Mouse (Mus musculus) neural tube, embryonic 15.5 days (tissue): ENCODE results near the gene Cetn3. TPM values are rescaled to one million over a fixed set of nuclear protein-coding genes. Genes with fewer than 3 reads are reported as not detected.
A peak's percentile ranks its signal among the peaks of the same experiment; 100 is the strongest.

Source experiments
- ATAC-seq: fragments of 200-750 bp; cut with Nextera tagmentation; 2 replicates; pipeline ENCODE4 v1.8.0; 2017; ENCODE audit warnings: mild to moderate bottlenecking, moderate TSS enrichment, moderate library complexity; ENCODE audit not compliant: low FRiP score
- H3K27ac ChIP-seq: fragments of 300-500 bp; sonication (generic); replicated peaks from 2 replicates; pipeline ENCODE4 v1.5.1; 2015; ENCODE audit warnings: mild to moderate bottlenecking, inconsistent platforms
- H3K27me3 ChIP-seq: fragments of 300-500 bp; sonication (generic); replicated peaks from 2 replicates; pipeline ENCODE4 v1.6.1; 2015; ENCODE audit warnings: inconsistent platforms
- H3K36me3 ChIP-seq: fragments of 300-500 bp; sonication (generic); 2 replicates; pipeline ENCODE4 v1.6.1; 2015; ENCODE audit warnings: inconsistent platforms
- H3K4me1 ChIP-seq: fragments of 300-500 bp; sonication (generic); 2 replicates; pipeline ENCODE4 v1.6.1; 2015; ENCODE audit warnings: inconsistent platforms
- H3K4me2 ChIP-seq: fragments of 300-500 bp; sonication (generic); 2 replicates; pipeline ENCODE4 v1.6.1; 2015; ENCODE audit warnings: inconsistent platforms, mild to moderate bottlenecking, moderate library complexity
- H3K4me3 ChIP-seq: fragments of 300-500 bp; sonication (generic); replicated peaks from 2 replicates; pipeline ENCODE4 v1.5.1; 2015; ENCODE audit warnings: mild to moderate bottlenecking, inconsistent platforms
- H3K9ac ChIP-seq: fragments of 300-500 bp; sonication (generic); replicated peaks from 2 replicates; pipeline ENCODE4 v1.6.1; 2015; ENCODE audit warnings: mild to moderate bottlenecking, inconsistent platforms
- H3K9me3 ChIP-seq: fragments of 300-500 bp; sonication (generic); replicated peaks from 2 replicates; pipeline ENCODE4 v1.6.1; 2016; ENCODE audit warnings: inconsistent platforms
- WGBS: fragments of 180-500 bp; shearing (Covaris S2); methylation state at CpG from one replicate; pipeline ENCODE4 v1.1.7; 2015; ENCODE audit warnings: mixed read lengths; 5-methylcytosine and 5-hydroxymethylcytosine counted together
- polyA plus RNA-seq: library from polyadenylated mRNA; unstranded; fragments of >200 nt; fragmentation: Nextera tagmentation; extraction: Ambion mirVana; gene quantifications from 2 replicates; pipeline ENCODE4 v1.2.1, GENCODE M21; 2015

The Cetn3 gene
- polyA plus RNA-seq = 212 and 218 TPM in 2 replicates

DNA sequence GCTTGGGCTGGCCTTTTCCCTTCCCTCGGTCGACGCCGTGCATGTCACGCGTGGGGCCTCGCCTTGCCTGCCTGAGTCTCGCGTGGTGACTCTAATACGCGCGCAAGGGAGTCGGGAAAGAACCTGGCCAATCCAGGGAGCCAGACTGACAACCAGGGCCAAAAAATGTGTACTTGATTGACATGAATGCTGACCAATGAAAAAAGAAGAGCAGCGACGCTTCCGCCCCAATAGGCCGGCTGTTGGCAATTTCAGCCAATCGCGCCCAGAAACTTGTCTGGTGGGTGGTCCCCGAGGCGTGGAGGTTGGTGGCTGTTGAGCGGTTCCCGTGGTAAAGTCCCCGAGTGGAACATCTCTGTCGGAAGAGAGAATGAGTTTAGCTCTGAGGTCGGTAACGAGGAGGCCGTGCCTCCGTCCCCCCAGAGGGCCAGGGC is at the start of gene Cetn3:
Gene Cetn3, plus strand, starts transcription at position 107 of the 434 bp plus-strand sequence.
- Histone ChIP-seq H3K4me2 (peak within 1 kb of the TSS; percentile 70), H3K4me1 (peaks cover 15% of the 10 kb centered on the region), H3K9ac (peak within 1 kb of the TSS; percentile 84), H3K9me3 (no peaks in the 10 kb centered on the region), H3K27ac (peak within 1 kb of the TSS; percentile 99), H3K4me3 (peak within 1 kb of the TSS; percentile 63), H3K27me3 (no peaks in the 10 kb centered on the region), H3K36me3 (0 out of 2 replicates have a peak, but pooled peaks cover 6% of the 10 kb centered on the region)
- ATAC-seq = peak; percentile 95
- WGBS = under 1% methylated on average over 29 of the region's 29 CpGs

DNA sequence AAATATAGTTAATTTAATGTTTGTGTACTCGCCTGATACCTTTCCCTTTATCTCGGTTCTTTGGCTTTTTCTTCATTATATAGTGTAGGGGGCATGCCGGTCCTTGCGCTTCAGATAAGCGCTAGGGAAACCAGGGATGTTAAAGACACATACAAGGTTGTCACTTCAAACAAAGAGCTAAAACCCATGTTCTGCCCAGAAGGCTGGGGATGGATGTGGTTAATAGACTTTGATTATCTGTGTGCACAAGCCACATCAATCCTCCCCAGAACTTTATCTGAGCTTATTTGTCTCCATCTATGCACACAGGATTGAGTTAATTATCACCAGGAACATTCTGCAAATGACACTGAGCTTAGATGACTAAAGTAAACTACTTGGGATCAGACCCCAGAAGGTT is 46.3 kb upstream of the Cetn3 start:
- H3K27me3 ChIP-seq = no peaks in the 10 kb centered on the region

DNA sequence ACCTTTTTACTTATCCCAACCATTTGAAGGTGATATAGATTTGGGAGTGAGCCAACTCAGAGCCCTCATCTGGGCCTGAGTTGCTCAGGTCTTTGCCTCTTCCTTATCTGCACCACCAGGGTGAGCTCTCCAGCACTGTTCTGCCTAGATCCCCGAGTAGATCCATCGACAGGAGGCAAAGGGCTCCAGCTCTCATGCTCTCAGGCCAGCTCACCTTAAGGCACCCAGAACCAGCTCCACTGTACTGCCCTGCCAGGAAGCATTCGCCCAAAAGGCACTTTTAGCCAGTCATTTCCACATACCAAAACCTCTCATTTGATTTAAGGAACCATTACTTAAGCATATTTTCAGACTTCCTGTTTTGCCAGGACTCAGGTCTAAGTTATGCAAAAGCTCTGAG is 42.0 kb upstream of the Cetn3 start:
- no peak overlapping the region for H3K4me3 ChIP-seq
- no peaks in the 10 kb centered on the region for H3K36me3 ChIP-seq
- 57% methylated on average over 3 of the region's 3 CpGs for WGBS
- H3K9ac ChIP-seq = no peak overlapping the region
- H3K9me3 ChIP-seq = no peaks in the 10 kb centered on the region
- no peaks in the 10 kb centered on the region for H3K4me1 ChIP-seq
- H3K4me2 ChIP-seq = no peak overlapping the region
- H3K27me3 ChIP-seq = no peaks in the 10 kb centered on the region
- H3K27ac ChIP-seq = no peak overlapping the region
- no peak for ATAC-seq

More for the DNA sequence above, 46.3 kb upstream of the Cetn3 start:
- Histone ChIP-seq H3K4me2 (no peak overlapping the region), H3K4me3 (no peak overlapping the region), H3K4me1 (no peaks in the 10 kb centered on the region), H3K9me3 (no peaks in the 10 kb centered on the region), H3K27ac (no peak overlapping the region), H3K9ac (no peak overlapping the region), H3K36me3 (no peaks in the 10 kb centered on the region)
- WGBS = 95% methylated on average over 5 of the region's 5 CpGs
- no peak for ATAC-seq

DNA sequence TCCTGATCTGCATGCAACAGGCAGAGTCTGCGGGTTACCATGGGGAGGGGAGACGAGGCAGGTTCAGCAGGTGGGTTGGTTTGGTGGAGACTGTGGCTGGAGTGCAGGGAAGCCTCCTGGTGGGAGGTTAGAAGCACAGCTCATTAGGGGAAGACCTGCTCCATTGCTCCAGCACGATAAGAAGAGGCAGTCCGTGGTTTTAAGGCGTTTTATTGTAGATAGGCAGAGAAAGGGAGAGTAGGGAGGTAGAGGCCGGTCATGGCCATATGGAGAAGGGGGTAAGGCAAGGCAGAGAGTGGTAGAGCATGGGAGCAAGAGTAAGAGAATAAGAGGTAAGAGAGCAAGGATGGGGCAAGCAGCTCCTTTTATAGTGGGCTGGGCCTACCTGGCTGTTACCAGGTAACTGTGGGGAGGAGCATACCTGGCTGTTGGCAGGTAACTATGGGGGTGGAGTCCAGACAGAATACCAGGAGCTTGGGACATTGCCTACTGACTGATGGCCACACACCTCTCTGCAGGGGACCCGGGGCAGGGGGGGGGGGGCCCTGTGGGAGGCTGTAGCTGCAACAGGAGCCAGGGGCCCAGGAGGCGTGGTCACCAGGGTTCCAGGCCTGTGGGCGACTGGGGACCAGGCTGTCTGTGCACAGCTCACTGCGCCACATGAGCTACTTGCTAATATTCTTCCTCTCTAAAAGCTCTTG is 39.3 kb upstream of the Cetn3 start:
- ATAC-seq = no peak
- Histone ChIP-seq H3K4me1 (no peaks in the 10 kb centered on the region), H3K9ac (no peak overlapping the region), H3K36me3 (no peaks in the 10 kb centered on the region), H3K4me2 (no peak overlapping the region), H3K27me3 (no peaks in the 10 kb centered on the region), H3K27ac (no peak overlapping the region), H3K4me3 (no peak overlapping the region), H3K9me3 (no peaks in the 10 kb centered on the region)
- 52% methylated on average over 10 of the region's 10 CpGs for WGBS

DNA sequence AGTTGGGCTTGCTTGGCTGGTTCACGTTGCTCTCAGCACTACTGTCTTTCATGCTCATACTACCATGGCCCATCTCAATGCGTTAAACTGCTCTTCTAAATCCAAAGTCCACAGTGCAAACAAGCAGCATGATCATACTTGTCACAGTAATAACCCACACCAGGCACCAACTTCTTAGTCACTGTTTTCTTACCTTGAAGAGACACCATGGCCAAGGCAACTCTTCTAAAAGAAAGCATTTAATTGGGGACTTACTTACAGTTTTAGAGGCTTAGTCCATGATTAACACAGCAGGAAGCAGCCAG is 38.8 kb upstream of the Cetn3 start:
- H3K9ac ChIP-seq = no peak overlapping the region
- H3K9me3 ChIP-seq = no peaks in the 10 kb centered on the region
- 47% methylated on average over 2 of the region's 2 CpGs for WGBS
- ATAC-seq = no peak
- no peak overlapping the region for H3K27ac ChIP-seq
- H3K36me3 ChIP-seq = no peaks in the 10 kb centered on the region
- H3K4me3 ChIP-seq = no peak overlapping the region
- H3K27me3 ChIP-seq = no peaks in the 10 kb centered on the region
- no peak overlapping the region for H3K4me2 ChIP-seq
- H3K4me1 ChIP-seq = no peaks in the 10 kb centered on the region

DNA sequence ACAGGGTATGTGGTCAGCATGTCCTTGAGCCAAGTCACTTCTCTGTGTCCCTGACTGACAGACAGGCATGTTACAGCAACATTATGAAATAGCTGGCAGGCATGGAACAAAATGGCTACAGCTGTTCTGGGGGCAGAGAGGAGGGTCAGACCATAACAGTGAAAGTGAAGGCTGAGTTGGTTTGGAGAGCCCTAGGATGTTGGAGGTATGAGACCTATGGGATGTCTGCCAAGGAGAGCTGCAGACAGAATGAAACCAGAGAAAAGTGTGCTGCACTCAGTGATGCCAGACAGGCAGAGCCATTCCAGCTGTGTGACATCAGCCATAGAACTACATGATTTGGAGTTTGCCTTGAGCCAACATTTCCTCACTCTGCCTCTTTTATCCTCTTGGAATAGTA is 28.0 kb upstream of the Cetn3 start:
- Histone ChIP-seq H3K27ac (no peak overlapping the region), H3K9me3 (no peaks in the 10 kb centered on the region), H3K36me3 (no peaks in the 10 kb centered on the region), H3K27me3 (no peaks in the 10 kb centered on the region), H3K4me2 (no peak overlapping the region), H3K4me3 (no peak overlapping the region), H3K9ac (no peak overlapping the region), H3K4me1 (no peaks in the 10 kb centered on the region)
- ATAC-seq = no peak

DNA sequence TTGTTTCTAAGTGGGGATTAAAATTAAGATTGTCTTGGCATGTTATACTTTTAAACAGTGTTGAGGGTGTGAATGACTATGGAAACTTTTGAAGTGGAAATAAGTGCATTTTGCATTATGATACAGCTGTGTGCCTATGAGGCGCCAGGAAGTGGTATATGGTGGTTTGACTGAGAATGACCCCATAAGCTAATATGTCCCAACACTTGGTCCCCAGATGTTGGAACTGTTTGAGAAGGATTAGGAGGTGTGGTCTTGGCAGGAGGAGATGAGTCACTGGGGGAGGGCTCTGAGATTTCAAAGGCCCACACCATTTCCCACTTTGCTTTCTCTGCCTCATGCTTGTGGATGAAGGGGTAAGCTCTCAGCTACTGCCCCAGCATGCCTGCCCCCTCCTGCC is 27.6 kb upstream of the Cetn3 start:
- Histone ChIP-seq H3K9me3 (no peaks in the 10 kb centered on the region), H3K27ac (no peak overlapping the region), H3K4me3 (no peak overlapping the region), H3K4me2 (no peak overlapping the region), H3K36me3 (no peaks in the 10 kb centered on the region), H3K4me1 (no peaks in the 10 kb centered on the region), H3K9ac (no peak overlapping the region), H3K27me3 (no peaks in the 10 kb centered on the region)
- WGBS = 94% methylated on average over 1 of the region's 1 CpGs
- no peak for ATAC-seq

DNA sequence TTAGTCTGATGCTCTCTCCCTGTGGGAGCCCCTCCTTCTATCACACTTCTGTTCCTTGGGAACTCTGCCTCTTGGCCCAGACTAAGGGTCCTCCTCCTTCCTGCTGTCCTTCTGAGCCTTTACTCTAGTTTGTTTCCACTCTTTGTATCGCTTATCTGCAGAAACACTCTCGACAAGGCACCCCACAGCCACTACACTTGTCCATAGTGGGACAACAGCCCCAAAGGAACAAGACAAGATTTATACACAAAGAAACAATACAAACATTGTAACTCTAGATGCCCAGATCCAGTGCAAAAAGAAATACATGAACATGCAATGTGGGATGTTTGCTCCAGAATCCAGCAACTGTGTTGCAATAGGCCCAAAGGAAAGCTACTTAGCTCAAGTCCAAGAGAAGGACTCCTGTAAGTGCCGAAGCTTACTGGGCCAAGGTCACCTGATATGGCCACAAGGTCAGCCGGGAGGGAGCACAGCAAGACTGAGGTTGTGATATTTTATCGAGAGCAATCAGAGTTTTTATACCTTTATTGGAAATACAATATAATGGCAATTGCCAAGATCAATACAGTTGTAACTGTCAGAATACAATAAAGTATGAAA is 25.7 kb upstream of the Cetn3 start:
- 86% methylated on average over 5 of the region's 5 CpGs for WGBS
- Histone ChIP-seq H3K4me1 (0 out of 2 replicates have a peak, but pooled peaks cover 2% of the 10 kb centered on the region), H3K27me3 (no peaks in the 10 kb centered on the region), H3K27ac (no peak overlapping the region), H3K4me2 (no peak overlapping the region), H3K4me3 (no peak overlapping the region), H3K36me3 (no peaks in the 10 kb centered on the region), H3K9me3 (no peaks in the 10 kb centered on the region), H3K9ac (no peak overlapping the region)
- ATAC-seq = no peak

DNA sequence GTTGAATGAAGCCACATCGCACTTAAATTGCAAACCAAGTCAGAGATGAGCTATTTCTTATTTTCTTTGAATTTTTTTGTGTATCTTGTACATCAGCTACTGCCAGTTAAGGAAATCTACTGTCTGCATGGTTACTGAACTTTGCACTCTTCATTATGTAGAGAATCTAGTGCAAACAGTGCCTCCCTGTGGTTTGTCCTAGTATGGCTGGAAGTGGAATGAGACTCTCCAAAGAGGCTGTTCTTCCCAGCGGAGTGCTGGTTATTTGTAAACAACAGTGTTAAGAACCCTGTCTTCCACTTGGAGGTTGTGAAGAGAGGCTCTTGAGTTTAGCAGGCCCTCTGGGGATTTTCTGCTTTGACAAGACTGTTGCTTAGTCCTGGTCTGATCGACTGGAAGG is 22.5 kb upstream of the Cetn3 start:
- no peak overlapping the region for H3K4me2 ChIP-seq
- H3K9ac ChIP-seq = no peak overlapping the region
- no peak for ATAC-seq
- no peak overlapping the region for H3K27ac ChIP-seq
- H3K4me1 ChIP-seq = 0 out of 2 replicates have a peak, but pooled peaks cover 2% of the 10 kb centered on the region
- no peaks in the 10 kb centered on the region for H3K27me3 ChIP-seq
- 38% methylated on average over 3 of the region's 3 CpGs for WGBS
- no peaks in the 10 kb centered on the region for H3K36me3 ChIP-seq
- H3K4me3 ChIP-seq = no peak overlapping the region
- H3K9me3 ChIP-seq = no peaks in the 10 kb centered on the region

DNA sequence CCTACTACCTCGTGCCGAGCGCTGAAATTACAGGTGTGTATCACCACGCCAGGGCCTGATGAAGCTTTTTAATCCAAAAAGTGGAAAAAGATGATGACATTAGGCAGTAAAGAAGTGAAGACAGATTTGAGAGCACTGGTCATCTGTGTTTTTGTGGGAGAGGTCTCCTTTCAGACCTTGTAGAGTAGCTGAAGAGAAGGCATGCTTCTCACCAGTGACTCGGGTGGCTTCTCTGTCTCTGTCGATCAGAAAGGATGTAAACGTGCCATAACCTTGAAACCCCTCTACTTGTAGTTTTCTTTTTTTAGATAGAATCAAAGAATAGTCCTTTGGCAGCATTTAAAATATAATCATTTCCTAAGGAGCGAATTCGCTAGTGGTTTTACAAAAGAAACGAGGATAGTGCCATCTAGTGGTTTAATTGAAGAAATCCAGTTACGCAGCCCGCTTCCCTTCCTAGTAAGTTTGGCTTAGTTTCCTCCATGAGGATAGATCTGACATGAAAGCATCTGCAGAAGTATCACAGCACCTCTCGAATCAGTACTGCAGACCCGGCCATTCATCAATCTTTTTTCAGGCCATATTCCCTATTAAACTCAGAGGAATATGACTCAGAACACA is 21.2 kb upstream of the Cetn3 start:
- H3K36me3 ChIP-seq = no peaks in the 10 kb centered on the region
- peak; percentile 66; the same call in 1 of the 2 replicates for ATAC-seq
- H3K9ac ChIP-seq = no peak overlapping the region
- H3K4me1 ChIP-seq = 0 out of 2 replicates have a peak, but pooled peaks cover 2% of the 10 kb centered on the region
- H3K27me3 ChIP-seq = no peaks in the 10 kb centered on the region
- peak overlapping the region; percentile 37; the same call in 1 of the 2 replicates for H3K4me2 ChIP-seq
- WGBS = 34% methylated on average over 14 of the region's 14 CpGs
- no peak overlapping the region for H3K27ac ChIP-seq
- no peak overlapping the region for H3K4me3 ChIP-seq
- H3K9me3 ChIP-seq = no peaks in the 10 kb centered on the region

DNA sequence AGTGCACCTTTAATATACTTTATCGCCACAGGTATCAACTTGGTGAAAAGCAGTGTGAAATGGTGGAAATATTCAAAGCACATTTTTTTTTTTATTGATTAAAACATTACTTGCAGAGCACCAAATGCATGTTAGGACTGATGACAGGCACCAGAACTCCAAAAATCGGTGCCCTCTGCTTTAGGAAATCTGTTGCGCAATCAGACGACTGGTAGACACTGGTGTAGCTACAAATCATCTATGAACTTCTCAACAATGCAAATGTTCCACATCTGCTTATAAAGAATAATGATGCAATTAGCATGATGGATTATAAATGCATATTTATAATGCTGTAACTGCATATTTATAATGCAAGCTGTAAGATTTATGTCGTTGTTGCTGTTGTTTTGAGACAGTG is 18.7 kb upstream of the Cetn3 start:
- Histone ChIP-seq H3K36me3 (no peaks in the 10 kb centered on the region), H3K9ac (no peak overlapping the region), H3K27ac (no peak overlapping the region), H3K4me1 (0 out of 2 replicates have a peak, but pooled peaks cover 7% of the 10 kb centered on the region), H3K4me2 (no peak overlapping the region), H3K4me3 (no peak overlapping the region), H3K27me3 (no peaks in the 10 kb centered on the region), H3K9me3 (no peaks in the 10 kb centered on the region)
- 76% methylated on average over 5 of the region's 5 CpGs for WGBS
- no peak for ATAC-seq
